Mouse (Mus musculus): ENCODE results near the gene Scrn1. TPM values are rescaled to one million over a fixed set of nuclear protein-coding genes. Genes with fewer than 3 reads are reported as not detected.
A peak's percentile ranks its signal among the peaks of the same experiment; 100 is the strongest.

Gene Scrn1
- polyA plus RNA-seq, 1 experiment = 12.7 TPM

DNA sequence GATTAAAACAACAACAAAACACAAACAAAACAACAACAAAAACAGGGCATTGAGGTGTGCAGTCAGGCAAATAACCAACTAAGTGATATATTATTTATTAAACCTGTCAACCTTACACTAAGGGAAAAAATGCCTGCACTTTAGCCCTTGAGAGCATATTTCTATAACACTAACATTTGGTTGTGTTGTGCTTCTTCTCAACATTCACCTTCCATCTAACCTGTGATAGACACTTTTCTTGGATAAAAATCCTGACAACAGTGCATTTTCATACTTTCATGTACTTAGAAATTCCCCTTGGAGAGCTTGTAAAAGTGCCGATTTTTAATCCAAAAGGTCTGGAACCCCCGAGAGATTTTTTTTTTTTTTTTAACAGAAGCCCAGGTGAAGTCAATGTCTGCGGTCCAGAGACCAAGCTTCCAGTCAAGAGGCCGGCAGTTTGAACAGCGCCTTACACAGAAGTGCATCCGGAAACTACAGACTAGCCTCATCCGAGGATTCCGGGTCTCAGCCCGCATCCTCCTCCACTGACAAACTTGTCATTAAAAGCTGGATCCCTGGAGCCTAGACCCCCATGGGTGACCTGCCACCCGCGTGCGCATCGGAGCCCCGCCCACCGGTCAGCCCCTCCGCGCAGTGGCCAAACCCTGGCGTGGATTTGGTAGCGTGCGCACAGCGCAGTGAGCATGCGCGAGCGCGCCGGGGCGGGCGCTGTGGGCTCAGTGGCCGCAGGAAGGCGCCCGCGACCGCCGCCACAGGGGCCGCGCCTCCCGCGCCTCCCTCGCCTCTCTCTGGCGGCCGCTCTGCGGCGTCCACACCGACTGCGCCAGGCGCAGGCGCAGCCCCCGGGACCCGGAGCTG, 28.4 kb upstream of the Scrn1 start, which contains the start of gene Plekha8:
Plekha8 (plus strand) TSS at position 643 of the 861 bp plus-strand sequence.
- peak; percentile 90 for DNase-seq
- H3K4me3 ChIP-seq (replicated peaks; ENCODE audit: extremely low read depth, low read depth, low read length) = peak within 1 kb of the TSS; percentile 90
- TF ChIP-seq POLR2A (IDR thresholded peaks at IDR 0.05; ENCODE audit: borderline replicate concordance, extremely low read depth, low read depth, low read length) (0 out of 2 replicates have a peak, but pooled peaks have one; percentile 23), CTCF (IDR thresholded peaks at IDR 0.05; ENCODE audit: insufficient read depth, low read length) (no peak)
- under 1% methylated on average over 38 of the region's 49 CpGs for WGBS
- peaks cover 7% of the 10 kb centered on the region for H3K4me1 ChIP-seq (ENCODE audit: control insufficient read depth, insufficient read depth, low read length)

- Histone ChIP-seq H3K4me3 (replicated peaks; ENCODE audit: extremely low read depth, low read depth, low read length) (no peak overlapping the region), H3K4me1 (ENCODE audit: control insufficient read depth, insufficient read depth, low read length) (peaks cover 7% of the 10 kb centered on the region)
- DNase-seq = no peak
- TF ChIP-seq CTCF (IDR thresholded peaks at IDR 0.05; ENCODE audit: insufficient read depth, low read length) (no peak), POLR2A (IDR thresholded peaks at IDR 0.05; ENCODE audit: borderline replicate concordance, extremely low read depth, low read depth, low read length) (no peak)
- 26% methylated on average over 8 of the region's 8 CpGs for WGBS
These were observed 27.6 kb upstream of the Scrn1 start for GRCm38 (mm10) chr6:54593766-54594468.

- H3K4me1 ChIP-seq (ENCODE audit: control insufficient read depth, insufficient read depth, low read length) = peaks cover 7% of the 10 kb centered on the region
- TF ChIP-seq POLR2A (IDR thresholded peaks at IDR 0.05; ENCODE audit: borderline replicate concordance, extremely low read depth, low read depth, low read length) = peak; percentile 42; the same call in 1 of the 2 replicates
- no peak for TF ChIP-seq CTCF (IDR thresholded peaks at IDR 0.05; ENCODE audit: insufficient read depth, low read length)
- WGBS = under 1% methylated on average over 20 of the region's 20 CpGs
- peak overlapping the region; percentile 77 for H3K4me3 ChIP-seq (replicated peaks; ENCODE audit: extremely low read depth, low read depth, low read length)
- DNase-seq = peak; percentile 91
These were observed 26.7 kb upstream of the Scrn1 start for GRCm38 (mm10) chr6:54592938-54593535.

GRCm38 (mm10) chr6:54591778-54592177, 25.5 kb upstream of the Scrn1 start:
- DNase-seq = peak; percentile 14
- WGBS = 32% methylated on average over 6 of the region's 6 CpGs
- peaks cover 7% of the 10 kb centered on the region for H3K4me1 ChIP-seq (ENCODE audit: control insufficient read depth, insufficient read depth, low read length)
- TF ChIP-seq CTCF (IDR thresholded peaks at IDR 0.05; ENCODE audit: insufficient read depth, low read length) = no peak
- no peak for TF ChIP-seq POLR2A (IDR thresholded peaks at IDR 0.05; ENCODE audit: borderline replicate concordance, extremely low read depth, low read depth, low read length)
- no peak overlapping the region for H3K4me3 ChIP-seq (replicated peaks; ENCODE audit: extremely low read depth, low read depth, low read length)

GRCm38 (mm10) chr6:54590691-54591090, 24.4 kb upstream of the Scrn1 start:
- no peak for DNase-seq
- 89% methylated on average over 2 of the region's 2 CpGs for WGBS
- Histone ChIP-seq H3K4me3 (replicated peaks; ENCODE audit: extremely low read depth, low read depth, low read length) (no peak overlapping the region), H3K4me1 (ENCODE audit: control insufficient read depth, insufficient read depth, low read length) (peaks cover 3% of the 10 kb centered on the region; the same call in 1 of the 2 replicates)
- TF ChIP-seq CTCF (IDR thresholded peaks at IDR 0.05; ENCODE audit: insufficient read depth, low read length) (no peak), POLR2A (IDR thresholded peaks at IDR 0.05; ENCODE audit: borderline replicate concordance, extremely low read depth, low read depth, low read length) (no peak)

- TF ChIP-seq POLR2A (IDR thresholded peaks at IDR 0.05; ENCODE audit: borderline replicate concordance, extremely low read depth, low read depth, low read length) = no peak
- TF ChIP-seq CTCF (IDR thresholded peaks at IDR 0.05; ENCODE audit: insufficient read depth, low read length) = no peak
- Histone ChIP-seq H3K4me3 (replicated peaks; ENCODE audit: extremely low read depth, low read depth, low read length) (no peak overlapping the region), H3K4me1 (ENCODE audit: control insufficient read depth, insufficient read depth, low read length) (peaks cover 3% of the 10 kb centered on the region; the same call in 1 of the 2 replicates)
- no peak for DNase-seq
- WGBS = 77% methylated on average over 1 of the region's 1 CpGs
These were observed 21.9 kb upstream of the Scrn1 start for GRCm38 (mm10) chr6:54588212-54588611.

DNA sequence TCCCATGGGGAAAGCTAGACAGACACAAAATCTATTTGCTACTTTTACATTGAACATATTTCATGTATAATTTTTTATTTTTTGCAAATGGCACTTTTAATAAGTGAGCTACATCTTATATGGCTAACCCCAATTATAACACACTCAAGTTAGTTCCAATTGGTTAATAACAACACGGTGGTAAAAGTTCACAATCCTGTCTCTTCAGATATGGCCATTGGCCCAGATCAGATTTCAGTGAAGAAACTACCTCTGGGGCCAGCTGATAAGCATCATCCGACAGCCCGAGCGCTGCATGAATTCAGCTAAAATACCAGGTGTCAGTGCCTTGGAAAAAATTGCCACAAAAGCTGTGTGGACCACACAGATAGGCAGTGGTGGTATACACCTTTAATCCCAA, 21.4 kb upstream of the Scrn1 start:
- 81% methylated on average over 4 of the region's 4 CpGs for WGBS
- TF ChIP-seq CTCF (IDR thresholded peaks at IDR 0.05; ENCODE audit: insufficient read depth, low read length) (no peak), POLR2A (IDR thresholded peaks at IDR 0.05; ENCODE audit: borderline replicate concordance, extremely low read depth, low read depth, low read length) (no peak)

DNA sequence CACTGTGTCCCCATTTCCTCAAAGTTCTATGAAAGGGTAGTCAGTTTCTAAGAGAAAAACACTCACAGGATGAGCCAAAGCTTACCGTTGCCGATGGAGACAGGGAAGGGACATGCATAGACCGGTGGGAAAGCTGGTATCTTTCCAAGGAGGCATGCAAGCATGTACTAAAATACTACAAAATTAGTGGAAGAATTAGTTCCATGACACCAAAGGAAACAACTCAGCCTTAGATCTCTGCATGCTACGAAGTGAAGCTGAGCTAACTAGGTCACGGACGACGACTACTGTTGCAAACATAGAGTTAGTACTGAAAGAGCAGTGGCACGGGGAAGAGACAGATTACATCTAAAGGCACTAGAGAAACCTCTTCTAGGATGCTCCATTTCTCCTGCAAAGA, 20.6 kb upstream of the Scrn1 start:
- Histone ChIP-seq H3K4me3 (replicated peaks; ENCODE audit: extremely low read depth, low read depth, low read length) (no peak overlapping the region), H3K4me1 (ENCODE audit: control insufficient read depth, insufficient read depth, low read length) (peaks cover 3% of the 10 kb centered on the region; the same call in 1 of the 2 replicates)
- DNase-seq = no peak
- TF ChIP-seq POLR2A (IDR thresholded peaks at IDR 0.05; ENCODE audit: borderline replicate concordance, extremely low read depth, low read depth, low read length) (no peak), CTCF (IDR thresholded peaks at IDR 0.05; ENCODE audit: insufficient read depth, low read length) (no peak)
- 81% methylated on average over 8 of the region's 8 CpGs for WGBS

More for the DNA sequence above, 21.4 kb upstream of the Scrn1 start:
- no peak overlapping the region for H3K4me3 ChIP-seq (replicated peaks; ENCODE audit: extremely low read depth, low read depth, low read length)
- no peak for DNase-seq
- peaks cover 3% of the 10 kb centered on the region; the same call in 1 of the 2 replicates for H3K4me1 ChIP-seq (ENCODE audit: control insufficient read depth, insufficient read depth, low read length)

DNA sequence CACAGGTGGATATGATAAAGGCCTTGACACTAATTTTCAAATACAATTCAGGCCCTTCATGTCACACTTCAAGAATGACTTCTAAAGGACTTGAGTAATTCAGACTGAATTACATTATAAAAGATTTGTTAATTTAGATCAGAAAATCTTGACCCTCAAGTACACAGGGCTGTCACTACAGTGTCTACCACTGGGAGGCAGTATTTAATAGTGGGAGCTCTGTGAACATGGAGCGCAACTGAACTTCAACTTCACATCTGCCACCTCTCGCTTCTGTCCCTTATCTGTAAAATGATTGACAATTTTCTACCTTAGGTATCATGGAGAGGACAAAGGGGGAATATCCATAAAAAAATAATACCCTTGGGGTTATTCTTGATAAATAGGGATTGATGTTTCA, 19.9 kb upstream of the Scrn1 start:
- TF ChIP-seq CTCF (IDR thresholded peaks at IDR 0.05; ENCODE audit: insufficient read depth, low read length) (0 out of 2 replicates have a peak, but pooled peaks have one; percentile 31), POLR2A (IDR thresholded peaks at IDR 0.05; ENCODE audit: borderline replicate concordance, extremely low read depth, low read depth, low read length) (no peak)
- WGBS = 11% methylated on average over 2 of the region's 2 CpGs
- Histone ChIP-seq H3K4me1 (ENCODE audit: control insufficient read depth, insufficient read depth, low read length) (no peaks in the 10 kb centered on the region), H3K4me3 (replicated peaks; ENCODE audit: extremely low read depth, low read depth, low read length) (no peak overlapping the region)
- no peak for DNase-seq

Measured in lung, adult 2 months (tissue).